18 mouse cellular contexts compared by ENCODE assay signal in genomic region chr5:73218065-73218464, GRCm38 (mm10).
"Had no signal": no experiment of that assay in that cellular context is flagged by ENCODE, and none has a peak within 500 bp of the region (broad histone marks: within the 10 kb centered on the region; RNA-seq: fewer than 3 reads in every experiment).

No protein-coding gene starts in this region.

- H3K27me3 ChIP-seq: midbrain, embryonic 13.5 days; midbrain, embryonic 15.5 days; neural tube, embryonic 13.5 days; neural tube, embryonic 15.5 days had no signal

- H3K4me3 ChIP-seq: midbrain, embryonic 10.5 days; midbrain, embryonic 13.5 days; midbrain, embryonic 15.5 days; myocyte; neural tube, embryonic 13.5 days; neural tube, embryonic 15.5 days had no signal

- DNase-seq: lung, adult 18-20 months; lung, embryonic 14.5 days; lung, postnatal 10 days; lung, postnatal 4 days; retina, postnatal 1 day; right cerebral cortex, adult 18-20 months; right cerebral cortex, postnatal 25 days; right cerebral cortex, postnatal 4 days; spleen, adult 18-20 months; thymus, adult 18-20 months; thymus, postnatal 25 days; thymus, postnatal 4 days had no signal

- H3K4me1 ChIP-seq: midbrain, embryonic 10.5 days; midbrain, embryonic 13.5 days; midbrain, embryonic 15.5 days; neural tube, embryonic 13.5 days; neural tube, embryonic 15.5 days had no signal

- H3K27ac ChIP-seq: midbrain, embryonic 10.5 days; midbrain, embryonic 13.5 days; midbrain, embryonic 15.5 days; neural tube, embryonic 13.5 days; neural tube, embryonic 15.5 days had no signal

- H3K9ac ChIP-seq: lung, embryonic 14.5 days; midbrain, embryonic 13.5 days; midbrain, embryonic 15.5 days; neural tube, embryonic 13.5 days; neural tube, embryonic 15.5 days had no signal

- H3K9me3 ChIP-seq: midbrain, embryonic 10.5 days; midbrain, embryonic 13.5 days; midbrain, embryonic 15.5 days; neural tube, embryonic 13.5 days; neural tube, embryonic 15.5 days had no signal
